In the genomic region with DNA sequence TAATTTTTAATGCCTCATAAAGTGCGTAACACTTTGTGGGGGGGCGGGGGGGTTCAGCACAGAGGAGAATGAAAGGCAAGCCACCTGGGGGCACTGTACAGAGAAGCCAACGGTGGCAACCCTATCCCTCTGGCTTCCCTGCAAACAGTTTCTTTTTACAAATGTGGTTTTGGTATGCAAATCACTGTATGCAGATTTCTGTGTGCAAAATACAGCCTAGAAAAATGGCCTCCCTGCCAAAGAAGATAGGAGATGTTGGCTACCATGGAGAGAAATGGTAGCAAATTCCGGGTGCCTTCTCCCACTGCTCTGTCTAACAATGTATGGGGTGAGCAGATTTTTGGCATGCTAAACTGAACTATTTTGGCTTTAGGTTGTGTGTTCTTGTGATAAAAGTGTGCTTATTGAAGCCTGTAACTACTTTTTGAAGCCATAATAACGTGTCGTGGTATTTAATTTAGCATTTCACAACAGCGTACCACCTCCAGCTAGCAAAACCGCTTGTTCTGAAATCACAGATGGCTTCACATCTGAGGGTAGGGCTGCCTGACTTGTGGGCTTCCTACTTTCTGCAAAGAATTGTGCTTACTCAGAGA, we compare ENCODE assay signal across 17 mouse cellular contexts. TPM values are rescaled to one million over a fixed set of nuclear protein-coding genes. Genes with fewer than 3 reads are reported as not detected.
DNase-seq lines count a peak whose midpoint lies in the region; ATAC-seq and TF ChIP-seq lines count a peak whose summit lies in the region.
"Had no signal": no experiment of that assay in that cellular context is flagged by ENCODE, and none has a peak within 500 bp of the region (broad histone marks: within the 10 kb centered on the region; RNA-seq: fewer than 3 reads in every experiment).

No protein-coding gene starts in this region.

- 58% methylated on average over 8 of the region's 8 CpGs for WGBS in liver, postnatal 0 days (ENCODE audit: insufficient replicate concordance)

- no peak overlapping the region for H3K4me2 ChIP-seq in liver, postnatal 0 days (ENCODE audit: low read depth, low read length)
- H3K4me2 ChIP-seq: liver, embryonic 12.5 days; neural tube, embryonic 12.5 days had no signal

- no peak for ATAC-seq in liver, postnatal 0 days
- ATAC-seq: liver, embryonic 12.5 days had no signal

- H3K9ac ChIP-seq in liver, postnatal 0 days (replicated peaks) = no peak overlapping the region
- H3K9ac ChIP-seq: liver, embryonic 12.5 days; neural tube, embryonic 12.5 days had no signal

- H3K4me3 ChIP-seq in liver, postnatal 0 days (ENCODE audit: low read depth, low read length) = no peak overlapping the region
- H3K4me3 ChIP-seq: liver, embryonic 12.5 days; neural tube, embryonic 12.5 days had no signal

- TF ChIP-seq CTCF in liver, postnatal 0 days (IDR thresholded peaks at IDR 0.05; ENCODE audit: low read depth) = no peak

- H3K36me3 ChIP-seq in liver, postnatal 0 days (replicated peaks; ENCODE audit: insufficient read depth, low read length) = no peaks in the 10 kb centered on the region
- H3K36me3 ChIP-seq: G1E; liver, embryonic 12.5 days; neural tube, embryonic 12.5 days had no signal

- H3K27ac ChIP-seq in liver, postnatal 0 days (ENCODE audit: low read depth) = no peak overlapping the region
- H3K27ac ChIP-seq: liver, embryonic 12.5 days; macrophage; neural tube, embryonic 12.5 days had no signal

- no peak for TF ChIP-seq EP300 in liver, postnatal 0 days (IDR thresholded peaks at IDR 0.05; ENCODE audit: low read depth)

- H3K27me3 ChIP-seq in liver, postnatal 0 days (ENCODE audit: insufficient read depth, low read length) = no peaks in the 10 kb centered on the region
- H3K27me3 ChIP-seq: neural tube, embryonic 12.5 days had no signal

- H3K9me3 ChIP-seq in liver, postnatal 0 days (ENCODE audit: low read length) = no peaks in the 10 kb centered on the region
- H3K9me3 ChIP-seq: G1E; liver, embryonic 12.5 days; neural tube, embryonic 12.5 days had no signal

- DNase-seq in 416B (ENCODE audit: low read depth) (peak; percentile 42), A20 (ENCODE audit: low read depth, low spot score) (peak; percentile 50)
- peak; percentile 27 to 28 for DNase-seq in frontal cortex, postnatal 14 days (ENCODE audit: low spot score in 2 of 2)
- DNase-seq in left cerebral cortex, postnatal 14 days (ENCODE audit: low spot score in 2 of 2) = peak; percentile 60 to 73
- DNase-seq in liver, postnatal 0 days = no peak
- DNase-seq in thymus, postnatal 4 days = no peak
- DNase-seq in adrenal gland, postnatal 14 days = no peak
- DNase-seq in heart, adult 18-20 months = no peak
- DNase-seq: cerebellum, adult 11-12 months; heart, adult 11 months had no signal

- intact Hi-C loops in left cerebral cortex, postnatal 14 days (cut with DNase I) = no loop called here

- H3K4me1 ChIP-seq in liver, postnatal 0 days (ENCODE audit: insufficient read depth) = peaks cover 14% of the 10 kb centered on the region; the same call in 1 of the 2 replicates

RNA-seq across cellular contexts. Expression of a gene that starts 33.8 kb away (rescaled TPM):
- total RNA-seq in left cerebral cortex, postnatal 14 days (2021) = 1 to 10 TPM; 3.4 to 4.0 TPM
- polyA plus RNA-seq in liver, postnatal 0 days (2015; fragmentation: Nextera tagmentation; extraction: Ambion mirVana) = not detected in 2 replicates
- total RNA-seq in adrenal gland, postnatal 14 days (2021) = 0.26 TPM in 1 of 2 replicates, not detected in the other
- total RNA-seq in heart, adult 18-20 months (2021) = not detected
- total RNA-seq: adrenal gland, adult 18-20 months; G1E had no signal
- polyA plus RNA-seq: embryonic facial prominence, embryonic 14.5 days; G1E; large intestine, adult 2 months; liver, embryonic 12.5 days; macrophage had no signal

Comparison
In these comparisons a context has a peak if more than half of its experiments do, and no peak if none do; other contexts are left out.
1. DNase-seq: peak in 416B (single experiment), A20 (single experiment), frontal cortex, postnatal 14 days (2 of 2) and left cerebral cortex, postnatal 14 days (2 of 2); none in liver, postnatal 0 days (single experiment), thymus, postnatal 4 days (single experiment), adrenal gland, postnatal 14 days (single experiment) and heart, adult 18-20 months (0 of 2).